Mouse (Mus musculus) heart, adult 2 months (tissue): ENCODE measurements around the gene Cfap298.

ENCODE experiments used
- CTCF ChIP-seq: fragments of 200-600 bp; IDR thresholded peaks from 2 replicates; pipeline ENCODE4 v1.8.1; 2022; ENCODE audit warnings: antibody characterized with exemption, mild to moderate bottlenecking, moderate library complexity
- POLR2A ChIP-seq: fragments of 200-500 bp; IDR thresholded peaks from 2 replicates; pipeline ENCODE4 v1.6.1; 2011; ENCODE audit warnings: mild to moderate bottlenecking, low read depth, low read length, control low read depth; ENCODE audit not compliant: insufficient read depth

DNA sequence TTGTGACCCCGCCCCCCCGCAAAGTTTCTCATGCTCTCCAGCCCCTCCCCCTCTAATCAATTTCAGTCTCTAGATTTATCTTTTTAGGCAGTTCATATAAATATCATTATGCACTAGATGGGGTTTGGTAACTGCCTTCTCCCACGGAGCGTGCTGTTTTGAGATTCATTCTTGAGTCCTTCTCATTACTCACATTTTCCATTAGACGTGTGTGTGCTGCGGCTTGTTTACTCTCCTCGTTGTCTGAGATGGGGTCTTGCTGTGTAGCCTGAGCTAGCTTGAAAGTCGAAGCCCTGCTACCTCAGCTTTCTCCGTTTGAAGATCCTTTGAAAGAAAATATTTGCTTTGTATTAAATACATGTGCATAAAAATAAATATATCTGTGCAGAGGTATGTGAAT, 41.1 kb downstream of the Cfap298 start:
- TF ChIP-seq CTCF (no peak), POLR2A (no peak)
